Mouse (Mus musculus): ENCODE measurements around the gene Tnrc6b.

GRCm38 (mm10) chr15:80798367-80799073, 87.4 kb downstream of the Tnrc6b start:
- TF ChIP-seq CTCF (IDR thresholded peaks at IDR 0.05; ENCODE audit: low read depth, low read length) = no peak
- TF ChIP-seq POLR2A (IDR thresholded peaks at IDR 0.05; ENCODE audit: extremely low read depth, insufficient read depth, low read length) = peak; percentile 35; the same call in 1 of the 2 replicates
